Mouse (Mus musculus): ENCODE results near the gene Ccl7.

- TF ChIP-seq POLR2A (IDR thresholded peaks at IDR 0.05; ENCODE audit: borderline replicate concordance, extremely low read depth, low read depth, low read length) (no peak), CTCF (IDR thresholded peaks at IDR 0.05; ENCODE audit: insufficient read depth, low read length) (no peak)
Measured at GRCm38 (mm10) chr11:82072374-82072773, 26.9 kb downstream of the Ccl7 start.
